Mouse (Mus musculus) midbrain, postnatal 0 days (tissue): ENCODE data around the gene Eri3. TPM values are rescaled to one million over a fixed set of nuclear protein-coding genes. Genes with fewer than 3 reads are reported as not detected.

Source experiments
- ATAC-seq: fragments of 200-750 bp; cut with Nextera tagmentation; 2 replicates; pipeline ENCODE4 v1.8.0; 2017; ENCODE audit warnings: moderate number of reproducible peaks, mild to moderate bottlenecking, moderate TSS enrichment, moderate library complexity; ENCODE audit not compliant: low FRiP score
- DNase-seq: peaks from one replicate; pipeline ENCODE4 v3.0.0-alpha.2; 2015; ENCODE audit warnings: low spot score
- H3K27ac ChIP-seq: fragments of 300-500 bp; sonication (generic); 2 replicates; pipeline ENCODE4 v1.5.1; 2014; ENCODE audit warnings: low read depth, mild to moderate bottlenecking, low read length, mixed read lengths
- H3K27me3 ChIP-seq: fragments of 300-500 bp; sonication (generic); 2 replicates; pipeline ENCODE4 v1.6.1; 2014; ENCODE audit warnings: low read length, control low read depth, mixed read lengths; ENCODE audit not compliant: insufficient read depth
- H3K36me3 ChIP-seq: fragments of 300-500 bp; sonication (generic); 2 replicates; pipeline ENCODE4 v1.6.1; 2014; ENCODE audit warnings: low read length, control low read depth, mixed read lengths; ENCODE audit not compliant: insufficient read depth
- H3K4me1 ChIP-seq: fragments of 300-500 bp; sonication (generic); 2 replicates; pipeline ENCODE4 v1.6.1; 2014; ENCODE audit warnings: mild to moderate bottlenecking, control low read depth, antibody characterized with exemption, low read length, mixed read lengths; ENCODE audit not compliant: insufficient read depth
- H3K4me2 ChIP-seq: fragments of 300-500 bp; sonication (generic); 2 replicates; pipeline ENCODE4 v1.6.1; 2014; ENCODE audit warnings: low read depth, mild to moderate bottlenecking, low read length, mixed read lengths; ENCODE audit not compliant: poor library complexity, severe bottlenecking
- H3K4me3 ChIP-seq: fragments of 300-500 bp; sonication (generic); 2 replicates; pipeline ENCODE4 v1.5.1; 2014; ENCODE audit warnings: low read depth, mild to moderate bottlenecking, low read length, moderate library complexity
- H3K9ac ChIP-seq: fragments of 300-500 bp; sonication (generic); replicated peaks from 2 replicates; pipeline ENCODE4 v1.6.1; 2014; ENCODE audit warnings: mild to moderate bottlenecking, low read length, moderate library complexity, mixed read lengths; ENCODE audit not compliant: poor library complexity, severe bottlenecking
- H3K9me3 ChIP-seq: fragments of 300-500 bp; sonication (generic); 2 replicates; pipeline ENCODE4 v1.6.1; 2016; ENCODE audit warnings: low read length, control low read depth
- CTCF ChIP-seq: IDR thresholded peaks from 2 replicates; pipeline ENCODE4 v1.5.1; 2016; ENCODE audit warnings: antibody characterized with exemption, mild to moderate bottlenecking
- WGBS: fragments of 180-500 bp; shearing (Covaris S2); extraction: QIAGEN DNeasy Blood & Tissue Kit; methylation state at CpG from one replicate; pipeline ENCODE4 v1.1.7; 2014; 5-methylcytosine and 5-hydroxymethylcytosine counted together
- polyA plus RNA-seq: library from polyadenylated mRNA; unstranded; fragments of >200 nt; fragmentation: Nextera tagmentation; extraction: Ambion mirVana; gene quantifications from 2 replicates; pipeline ENCODE4 v1.2.1, GENCODE M21; 2015
- total RNA-seq: library from RNA; depleted of rRNA; stranded (reverse); fragments of >200 nt; gene quantifications from 2 replicates; pipeline ENCODE4 v1.2.3, GENCODE M21; 2014

The Eri3 gene
- total and polyA plus RNA-seq, 2 experiments from 2014 or later: 291 to 323 TPM

DNA sequence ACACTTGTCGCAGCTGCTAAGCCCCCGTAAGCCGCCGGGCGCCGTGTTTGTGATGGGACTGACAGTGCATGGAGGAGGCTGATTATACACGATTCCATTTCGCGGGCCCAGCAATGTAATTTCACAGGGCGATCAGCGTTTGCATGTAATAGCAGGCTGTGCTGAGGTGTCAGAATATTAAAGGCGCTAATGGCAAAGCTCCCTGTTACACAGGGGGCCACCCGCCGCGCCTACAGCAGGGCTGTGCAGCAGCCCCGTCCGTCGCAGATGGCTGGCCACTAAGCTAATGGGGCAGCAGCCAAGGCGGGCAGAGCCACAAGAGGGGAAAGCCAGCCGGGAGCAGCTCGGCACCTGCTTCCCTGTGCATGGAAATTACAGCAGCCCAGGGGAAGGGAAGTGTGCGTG lies 94.9 kb downstream of the Eri3 start:
- H3K27me3 ChIP-seq: no peaks in the 10 kb centered on the region
- TF ChIP-seq CTCF: peak; percentile 13; the same call in 1 of the 2 replicates
- no peaks in the 10 kb centered on the region for H3K9me3 ChIP-seq
- peak overlapping the region; percentile 16; the same call in 1 of the 2 replicates for H3K4me2 ChIP-seq
- 11% methylated on average over 22 of the region's 22 CpGs for WGBS
- peak; percentile 84 for DNase-seq
- H3K36me3 ChIP-seq: peaks cover 7% of the 10 kb centered on the region; the same call in 1 of the 2 replicates
- ATAC-seq: peak; percentile 38
- peaks cover 27% of the 10 kb centered on the region for H3K4me1 ChIP-seq
- H3K27ac ChIP-seq: peak overlapping the region; percentile 12; the same call in 1 of the 2 replicates
- H3K9ac ChIP-seq: no peak overlapping the region
- no peak overlapping the region for H3K4me3 ChIP-seq

DNA sequence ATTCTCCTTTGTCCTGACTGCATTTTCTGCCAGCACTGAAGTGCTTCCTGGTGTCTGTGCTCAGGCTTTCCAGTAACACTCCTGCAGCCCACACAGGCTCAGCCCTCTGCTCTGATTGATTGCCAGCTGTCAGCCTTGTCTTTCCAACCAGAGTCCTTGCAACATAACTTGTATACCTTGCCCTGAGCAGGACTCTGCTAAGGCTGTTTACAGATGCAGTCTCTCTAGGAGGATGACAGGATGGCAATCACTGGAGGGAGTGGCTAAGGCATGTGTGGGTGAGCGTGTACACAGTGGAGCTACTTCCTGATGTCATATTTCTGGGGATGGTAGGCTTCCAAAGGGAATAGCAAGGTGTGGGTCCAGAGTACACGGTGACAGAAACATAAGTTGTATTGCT lies 95.7 kb downstream of the Eri3 start:
- peak; percentile 22; the same call in 1 of the 2 replicates for ATAC-seq
- Histone ChIP-seq H3K27me3 (no peaks in the 10 kb centered on the region), H3K9ac (0 out of 2 replicates have a peak overlapping the region, but pooled peaks have one; percentile 14), H3K9me3 (no peaks in the 10 kb centered on the region), H3K4me1 (peaks cover 27% of the 10 kb centered on the region), H3K4me3 (no peak overlapping the region), H3K4me2 (no peak overlapping the region), H3K27ac (peak overlapping the region; percentile 55; the same call in 1 of the 2 replicates), H3K36me3 (peaks cover 10% of the 10 kb centered on the region)
- 44% methylated on average over 2 of the region's 2 CpGs for WGBS
- DNase-seq: no peak
- no peak for TF ChIP-seq CTCF

DNA sequence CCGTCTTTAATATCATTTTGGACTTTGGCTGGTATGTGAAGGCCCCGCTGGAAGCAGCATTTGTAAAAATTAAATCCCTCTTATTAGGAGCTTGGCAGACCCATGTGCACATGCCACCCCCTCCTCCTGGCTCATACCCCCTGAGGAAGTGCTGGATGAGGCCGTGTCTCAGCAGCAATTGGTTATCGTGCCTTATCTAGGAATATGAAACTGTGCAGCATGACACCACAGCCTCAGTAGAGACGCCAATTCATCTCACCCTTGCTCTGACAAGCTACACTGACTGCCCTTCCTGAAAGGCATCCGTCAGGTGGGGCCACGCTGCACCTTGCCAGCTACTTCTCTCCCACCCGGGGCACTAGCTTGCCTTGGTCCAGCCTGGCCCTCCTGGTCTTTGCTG lies 96.3 kb downstream of the Eri3 start:
- H3K27me3 ChIP-seq: no peaks in the 10 kb centered on the region
- 0 out of 2 replicates have a peak overlapping the region, but pooled peaks have one; percentile 30 for H3K9ac ChIP-seq
- H3K4me1 ChIP-seq: peaks cover 27% of the 10 kb centered on the region
- no peaks in the 10 kb centered on the region for H3K9me3 ChIP-seq
- no peak for DNase-seq
- 28% methylated on average over 8 of the region's 8 CpGs for WGBS
- H3K36me3 ChIP-seq: peaks cover 4% of the 10 kb centered on the region
- TF ChIP-seq CTCF: no peak
- H3K4me3 ChIP-seq: no peak overlapping the region
- 0 out of 2 replicates have a peak overlapping the region, but pooled peaks have one; percentile 9 for H3K4me2 ChIP-seq
- no peak for ATAC-seq
- H3K27ac ChIP-seq: peak overlapping the region; percentile 55

DNA sequence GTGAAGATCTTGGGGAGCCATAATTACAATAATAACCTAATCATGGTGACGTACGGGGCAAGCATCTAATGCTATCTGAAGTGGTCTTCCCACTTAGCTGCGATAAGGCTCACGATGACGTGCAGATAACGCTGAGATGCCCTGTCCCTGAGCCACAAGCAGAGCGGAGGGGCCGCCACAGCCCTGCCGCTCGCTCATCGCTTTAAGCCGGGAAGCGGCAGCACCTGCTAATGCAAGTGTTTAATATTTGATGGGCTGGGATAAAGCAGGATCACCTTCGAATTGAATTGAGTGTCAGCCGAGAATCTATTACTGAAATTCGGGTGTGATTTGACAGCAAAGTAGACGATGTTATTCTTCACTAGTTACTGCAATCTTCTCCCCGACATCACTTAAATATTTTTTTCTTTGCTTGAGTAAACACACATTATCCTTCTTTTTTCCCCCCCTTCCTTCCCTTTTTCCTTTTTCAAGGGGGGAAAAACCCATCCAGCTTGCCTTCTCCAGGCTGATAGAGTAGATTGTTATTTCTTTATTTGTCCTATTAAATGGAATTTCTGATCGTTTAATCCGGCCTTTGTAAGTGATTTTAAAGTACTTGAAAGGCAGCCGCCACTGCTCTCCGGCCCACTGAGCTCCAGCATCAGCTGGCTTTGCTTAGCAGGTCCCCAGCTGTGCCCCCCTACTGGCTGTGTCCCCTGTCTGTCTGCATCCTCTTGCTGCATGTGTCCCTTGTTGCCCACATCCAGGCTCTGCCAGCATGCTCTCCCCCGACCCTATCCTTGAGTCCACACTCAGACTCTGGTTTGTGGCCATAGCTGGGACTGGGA lies 97.0 kb downstream of the Eri3 start:
- DNase-seq (no peak), ATAC-seq (no peak)
- H3K9me3 ChIP-seq: no peaks in the 10 kb centered on the region
- peaks cover 27% of the 10 kb centered on the region for H3K4me1 ChIP-seq
- peaks cover 4% of the 10 kb centered on the region for H3K36me3 ChIP-seq
- H3K4me3 ChIP-seq: no peak overlapping the region
- 0 out of 2 replicates have a peak overlapping the region, but pooled peaks have one; percentile 9 for H3K4me2 ChIP-seq
- peak overlapping the region; percentile 55 for H3K27ac ChIP-seq
- H3K27me3 ChIP-seq: no peaks in the 10 kb centered on the region
- peak overlapping the region; percentile 30; the same call in 1 of the 2 replicates for H3K9ac ChIP-seq
- TF ChIP-seq CTCF: no peak
- WGBS: 15% methylated on average over 23 of the region's 23 CpGs

DNA sequence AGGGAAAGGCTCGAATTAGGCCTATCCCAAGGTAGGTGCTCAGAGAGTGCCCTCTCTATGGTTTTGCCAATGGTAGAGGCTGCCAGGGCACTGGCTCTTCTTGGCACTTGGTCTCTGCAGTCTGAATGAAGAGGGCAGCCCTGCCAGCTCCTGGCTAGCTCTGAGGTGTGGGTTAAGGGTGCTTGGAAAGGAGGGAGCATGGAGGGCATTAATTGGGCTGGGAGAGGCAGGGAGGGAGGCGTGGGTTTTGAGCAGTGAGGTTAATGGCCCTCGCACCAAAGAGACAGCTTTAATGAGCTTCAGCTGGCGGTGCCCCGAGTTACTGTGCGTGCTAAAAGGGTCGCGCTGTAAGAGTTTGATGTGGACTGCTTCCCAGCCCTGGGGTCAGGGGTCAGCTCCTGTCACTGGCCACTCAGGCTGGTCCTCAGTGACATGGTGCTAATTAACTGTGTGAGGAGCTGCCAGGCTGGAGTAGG lies 101.5 kb downstream of the Eri3 start:
- Histone ChIP-seq H3K9me3 (no peaks in the 10 kb centered on the region), H3K4me1 (peaks cover 15% of the 10 kb centered on the region), H3K4me3 (no peak overlapping the region), H3K36me3 (peaks cover 4% of the 10 kb centered on the region), H3K4me2 (no peak overlapping the region), H3K27me3 (no peaks in the 10 kb centered on the region), H3K9ac (no peak overlapping the region), H3K27ac (no peak overlapping the region)
- ATAC-seq (no peak), DNase-seq (peak; percentile 67)
- no peak for TF ChIP-seq CTCF
- 32% methylated on average over 8 of the region's 8 CpGs for WGBS

DNA sequence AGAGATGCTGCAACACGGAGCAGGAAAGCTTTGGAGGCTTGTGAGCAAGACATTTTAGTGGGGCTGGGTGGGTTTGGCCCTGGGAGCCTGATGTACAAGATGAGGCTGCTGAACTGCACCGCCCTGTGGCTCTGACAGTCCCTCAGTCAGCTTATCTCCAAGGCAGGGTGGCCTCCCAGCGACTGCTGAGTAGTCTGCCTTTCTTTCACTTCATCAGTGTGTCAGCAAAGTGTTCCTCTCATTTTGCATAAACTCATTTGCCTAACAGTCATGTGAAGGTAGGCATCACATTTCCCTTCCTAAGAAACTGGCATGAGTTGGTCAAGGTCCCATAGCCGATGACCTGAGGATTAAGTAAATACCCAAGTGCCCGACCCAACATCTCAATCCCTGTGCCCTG lies 102.6 kb downstream of the Eri3 start:
- 53% methylated on average over 5 of the region's 5 CpGs for WGBS
- H3K4me1 ChIP-seq: peaks cover 6% of the 10 kb centered on the region; the same call in 1 of the 2 replicates

More for the DNA sequence above, 102.6 kb downstream of the Eri3 start:
- Histone ChIP-seq H3K36me3 (peaks cover 4% of the 10 kb centered on the region), H3K4me3 (no peak overlapping the region), H3K4me2 (no peak overlapping the region), H3K27me3 (no peaks in the 10 kb centered on the region), H3K27ac (no peak overlapping the region), H3K9ac (no peak overlapping the region), H3K9me3 (no peaks in the 10 kb centered on the region)
- no peak for ATAC-seq
- DNase-seq: no peak
- TF ChIP-seq CTCF: no peak
